ENCODE assay signal across 8 mouse cellular contexts in genomic region chr1:176274667-176275610, GRCm38 (mm10). TPM values are rescaled to one million over a fixed set of nuclear protein-coding genes. Genes with fewer than 3 reads are reported as not detected.
A peak's percentile ranks its signal among the peaks of the same experiment; 100 is the strongest.
DNase-seq lines count a peak whose midpoint lies in the region; ATAC-seq lines count a peak whose summit lies in the region.

Gene Pld5, minus strand, starts transcription at chr1:176275312.

- peaks cover 34% of the 10 kb centered on the region for H3K27me3 ChIP-seq in forebrain, embryonic 12.5 days
- H3K27me3 ChIP-seq in hindbrain, embryonic 14.5 days (ENCODE audit: control insufficient read depth, insufficient read depth, low read length): peaks cover 5% of the 10 kb centered on the region; the same call in 1 of the 2 replicates
- peaks cover 27% of the 10 kb centered on the region for H3K27me3 ChIP-seq in liver, embryonic 16.5 days (ENCODE audit: control insufficient read depth, insufficient read depth, low read depth, low read length)

- peak within 1 kb of the TSS; percentile 95 for H3K4me2 ChIP-seq in forebrain, embryonic 12.5 days
- peak within 1 kb of the TSS; percentile 71 for H3K4me2 ChIP-seq in hindbrain, embryonic 14.5 days (replicated peaks)
- peak within 1 kb of the TSS; percentile 42 for H3K4me2 ChIP-seq in liver, embryonic 16.5 days (ENCODE audit: low read depth, low read length)

- peak; percentile 92 for ATAC-seq in cerebellum, adult (ENCODE audit: insufficient number of reproducible peaks, low FRiP score, low TSS enrichment)
- ATAC-seq in forebrain, embryonic 12.5 days (ENCODE audit: low FRiP score): peak; percentile 93
- peak; percentile 88 for ATAC-seq in hindbrain, embryonic 14.5 days (ENCODE audit: low FRiP score)
- ATAC-seq in liver, embryonic 16.5 days (ENCODE audit: low read depth): 0 out of 2 replicates have a peak, but pooled peaks have one; percentile 30

- H3K36me3 ChIP-seq in forebrain, embryonic 12.5 days (replicated peaks): no peaks in the 10 kb centered on the region
- no peaks in the 10 kb centered on the region for H3K36me3 ChIP-seq in hindbrain, embryonic 14.5 days (replicated peaks; ENCODE audit: control insufficient read depth, insufficient read depth)
- H3K36me3 ChIP-seq in liver, embryonic 16.5 days (ENCODE audit: control insufficient read depth, insufficient read depth): no peaks in the 10 kb centered on the region

- DNase-seq in layer of hippocampus, adult 9-11 months: peak; percentile 5
- no peak for DNase-seq in layer of hippocampus, adult 9-10 months (ENCODE audit: low spot score)
- DNase-seq in hindbrain, embryonic 14.5 days (ENCODE audit: low spot score): peak; percentile 55
- DNase-seq in right cerebral cortex, adult 18-20 months: peak; percentile 27
- no peak for DNase-seq in spleen, postnatal 36 days (ENCODE audit: low spot score in 2 of 2)

- H3K27ac ChIP-seq in forebrain, embryonic 12.5 days: no peak within 1 kb of the TSS
- H3K27ac ChIP-seq in hindbrain, embryonic 14.5 days: peak within 1 kb of the TSS; percentile 64
- no peak within 1 kb of the TSS for H3K27ac ChIP-seq in liver, embryonic 16.5 days (ENCODE audit: low read length)

- whole genome bisulfite sequencing in forebrain, embryonic 12.5 days: under 1% methylated on average over 81 of the region's 86 CpGs
- WGBS in hindbrain, embryonic 14.5 days: under 1% methylated on average over 82 of the region's 86 CpGs
- WGBS in liver, embryonic 16.5 days (ENCODE audit: insufficient replicate concordance): 3% methylated on average over 78 of the region's 86 CpGs

- peak within 1 kb of the TSS; percentile 77 for H3K9ac ChIP-seq in forebrain, embryonic 12.5 days
- peak within 1 kb of the TSS; percentile 78 for H3K9ac ChIP-seq in hindbrain, embryonic 14.5 days
- H3K9ac ChIP-seq in liver, embryonic 16.5 days (ENCODE audit: low read depth, low read length): no peak within 1 kb of the TSS

- H3K4me1 ChIP-seq in forebrain, embryonic 12.5 days: peaks cover 11% of the 10 kb centered on the region
- H3K4me1 ChIP-seq in hindbrain, embryonic 14.5 days (replicated peaks; ENCODE audit: control insufficient read depth, insufficient read depth, low read length): peaks cover 17% of the 10 kb centered on the region
- no peaks in the 10 kb centered on the region for H3K4me1 ChIP-seq in liver, embryonic 16.5 days (ENCODE audit: control insufficient read depth, low read depth, low read length)

- no peaks in the 10 kb centered on the region for H3K9me3 ChIP-seq in forebrain, embryonic 12.5 days
- H3K9me3 ChIP-seq in hindbrain, embryonic 14.5 days (ENCODE audit: control insufficient read depth, low read length): no peaks in the 10 kb centered on the region
- H3K9me3 ChIP-seq in liver, embryonic 16.5 days (replicated peaks; ENCODE audit: control insufficient read depth, low read length): no peaks in the 10 kb centered on the region

- H3K4me3 ChIP-seq in forebrain, embryonic 12.5 days (replicated peaks): peak within 1 kb of the TSS; percentile 67
- H3K4me3 ChIP-seq in hindbrain, embryonic 14.5 days (replicated peaks; ENCODE audit: low read length): peak within 1 kb of the TSS; percentile 69
- peak within 1 kb of the TSS; percentile 29 for H3K4me3 ChIP-seq in liver, embryonic 16.5 days (ENCODE audit: low read depth, low read length)

RNA-seq across cellular contexts. Expression of gene Pld5, which starts in this region (rescaled TPM):
- polyA plus RNA-seq in forebrain, embryonic 12.5 days (2016; fragmentation: Nextera tagmentation; extraction: Ambion mirVana): 1.0 and 1.2 TPM in 2 replicates
- polyA plus RNA-seq in hindbrain, embryonic 14.5 days (2014; fragmentation: Nextera tagmentation; extraction: Ambion mirVana): 4.8 and 5.5 TPM in 2 replicates
- polyA plus RNA-seq in liver, embryonic 16.5 days (2015; fragmentation: Nextera tagmentation; extraction: Ambion mirVana): 0.06 TPM in 1 of 2 replicates, not detected in the other

Comparison
In these comparisons a context has a peak if more than half of its experiments do, and no peak if none do; other contexts are left out.
1. DNase-seq: peak in layer of hippocampus, adult 9-11 months (single experiment), hindbrain, embryonic 14.5 days (single experiment) and right cerebral cortex, adult 18-20 months (single experiment); none in layer of hippocampus, adult 9-10 months (single experiment) and spleen, postnatal 36 days (0 of 2).
2. Peak in ATAC-seq, H3K4me3 ChIP-seq and H3K4me2 ChIP-seq in liver, embryonic 16.5 days; RNA of the gene not detected or under 1 TPM.
3. ATAC-seq: peak in every context shown above with its lines; median percentile 93 in forebrain, embryonic 12.5 days; 92 in cerebellum, adult; 88 in hindbrain, embryonic 14.5 days; 30 in liver, embryonic 16.5 days.
4. H3K4me2 ChIP-seq: peak in every context shown above with its lines; median percentile 95 in forebrain, embryonic 12.5 days; 71 in hindbrain, embryonic 14.5 days; 42 in liver, embryonic 16.5 days.
5. Peak in every context shown above with its lines, with median percentiles within 50 percentile points of each other: H3K4me3 ChIP-seq.